Mouse (Mus musculus) G1E-ER4 (cell line): ENCODE measurements around the gene Ccno. TPM values are rescaled to one million over a fixed set of nuclear protein-coding genes. Genes with fewer than 3 reads are reported as not detected.

Source experiments
- GATA1 ChIP-seq: IDR thresholded peaks from one replicate; pipeline ENCODE4 v1.8.0; 2012; ENCODE audit warnings: low read length, inconsistent platforms
- polyA plus RNA-seq: library from polyadenylated mRNA; stranded (reverse); fragments of >175 nt; gene quantifications from 2 replicates; pipeline ENCODE4 v1.2.3, GENCODE M21; 2012

The Ccno gene
- polyA plus RNA-seq, 1 experiment: not detected

GRCm38 (mm10) chr13:113035852-113036251 is 48.2 kb downstream of the Ccno start:
- TF ChIP-seq GATA1: no peak

Other genes starting within 250 kb of the Ccno start
- gene Plpp1, start 187.0 kb upstream of the Ccno start, polyA plus RNA-seq: 2.6 and 2.8 TPM in 2 replicates
- gene Mtrex, start 60.4 kb upstream of the Ccno start, polyA plus RNA-seq: 2.1 and 3.0 TPM in 2 replicates
- gene Dhx29, start 60.3 kb upstream of the Ccno start, polyA plus RNA-seq: 10.2 and 12.6 TPM in 2 replicates
- gene Mcidas, start 6.0 kb downstream of the Ccno start, polyA plus RNA-seq: not detected in 2 replicates
- not detected in 2 replicates for gene Cdc20b, start 47.3 kb downstream of the Ccno start, polyA plus RNA-seq
- gene Gpx8, start 58.6 kb downstream of the Ccno start, polyA plus RNA-seq: not detected in 2 replicates
- not detected in 2 replicates for gene Gzma, start 113.2 kb downstream of the Ccno start, polyA plus RNA-seq
- gene Esm1, start 221.9 kb downstream of the Ccno start, polyA plus RNA-seq: not detected in 2 replicates
- gene Gzmk, start 238.1 kb downstream of the Ccno start, polyA plus RNA-seq: not detected in 2 replicates